Mouse (Mus musculus): ENCODE results near the gene Tmem176a.
A peak's percentile ranks its signal among the peaks of the same experiment; 100 is the strongest.
"Not testable (repeated sequence)": the region's sequence is repeated elsewhere in the genome, so short reads cannot be mapped to it uniquely, and the experiment has no call there.

Gene Tmem176a

DNA sequence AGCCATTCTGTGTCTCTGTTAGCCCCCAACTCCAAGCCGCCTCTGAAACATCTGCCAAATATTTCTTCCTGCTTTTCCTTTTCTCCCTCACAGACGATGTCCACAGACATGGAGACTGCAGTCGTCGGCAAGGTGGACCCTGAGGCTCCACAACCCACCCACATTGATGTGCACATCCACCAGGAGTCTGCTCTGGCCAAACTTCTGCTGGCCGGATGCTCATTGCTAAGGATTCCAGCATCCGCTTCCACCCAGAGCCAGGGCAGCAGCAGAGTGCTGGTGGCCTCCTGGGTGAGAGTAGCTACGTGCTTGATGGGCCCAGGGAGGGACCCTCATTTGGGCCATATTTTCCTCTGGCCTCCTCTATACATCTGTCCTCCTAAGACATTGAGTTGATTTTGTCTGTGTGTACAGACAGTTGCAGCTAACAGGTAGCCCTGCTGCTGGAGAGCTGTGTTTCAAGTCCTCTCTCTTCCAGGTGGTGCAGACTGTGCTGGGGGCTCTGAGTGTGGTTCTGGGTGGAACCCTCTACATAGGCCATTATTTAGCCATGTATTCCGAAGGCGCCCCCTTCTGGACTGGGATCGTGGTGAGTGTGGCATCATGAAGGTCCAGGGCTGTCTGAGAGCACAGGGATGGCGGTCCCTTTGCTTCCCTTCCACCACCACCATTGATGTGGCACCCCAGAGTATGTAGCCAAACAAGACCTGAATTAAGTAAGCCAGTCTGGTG is 1.6 kb downstream of the Tmem176a start:
- DNase-seq, result peak in 1 of 2 experiments; percentile 52

DNA sequence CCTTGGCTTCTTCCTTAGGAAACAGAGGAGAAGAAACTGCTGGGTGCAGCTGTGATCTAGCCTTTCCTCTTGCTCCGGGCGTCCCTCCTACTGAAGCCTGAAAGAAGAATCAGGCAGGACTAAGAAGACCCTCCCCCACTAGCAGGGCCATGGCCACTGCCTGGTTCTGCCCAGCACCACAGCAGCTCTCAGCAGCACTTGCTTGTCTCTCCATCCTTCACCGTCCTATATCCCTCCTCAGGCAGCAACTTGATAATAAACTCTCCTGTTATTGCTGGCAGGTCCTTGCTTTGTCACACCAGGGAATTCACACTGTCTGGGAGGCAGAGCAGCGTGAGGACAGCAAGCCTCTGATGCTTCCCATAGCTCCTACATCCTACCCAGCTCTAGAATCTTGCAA is 4.4 kb downstream of the Tmem176a start:
- no peak for DNase-seq

DNA sequence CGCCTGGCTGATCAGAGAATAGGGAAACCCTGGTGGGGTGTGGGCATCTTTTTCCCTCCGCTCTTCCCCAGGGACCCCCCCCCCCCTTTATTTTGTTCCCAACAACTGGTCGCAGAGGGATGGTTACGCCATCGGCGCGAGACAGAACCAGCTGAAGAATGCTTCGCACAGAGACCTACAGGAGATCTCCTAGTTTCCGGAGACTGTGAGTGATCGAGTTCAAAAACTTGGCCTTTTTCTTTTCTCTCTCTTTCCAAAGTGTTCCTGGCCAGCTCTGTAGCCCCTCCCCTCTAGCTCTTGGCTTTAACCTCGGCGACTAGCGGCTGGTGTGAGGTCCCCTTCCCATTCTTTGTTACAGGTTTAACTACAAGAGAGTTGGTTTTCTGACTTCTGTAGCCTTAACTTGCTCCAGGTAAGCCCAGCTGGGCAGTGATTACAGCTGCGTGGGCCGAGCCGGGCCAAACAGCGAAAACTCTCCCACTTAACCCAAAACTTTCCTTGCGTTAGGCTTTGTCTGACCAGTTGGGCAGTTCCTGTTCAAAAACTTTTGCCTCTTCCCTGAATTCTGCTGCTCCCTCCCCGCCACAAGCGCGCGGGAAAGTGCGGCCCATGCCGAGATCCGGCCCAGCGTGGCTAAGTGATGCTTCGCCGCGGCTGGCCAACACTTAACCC is 11.2 kb downstream of the Tmem176a start:
- DNase-seq, result no peak

- DNase-seq, result no peak
These were observed 13.4 kb downstream of the Tmem176a start for GRCm38 (mm10) chr6:48854155-48854554.

- no peak for DNase-seq
These were observed 17.0 kb downstream of the Tmem176a start for GRCm38 (mm10) chr6:48857613-48858302.

- DNase-seq, result peak in 1 of 2 experiments; percentile 45
These were observed 19.6 kb downstream of the Tmem176a start for GRCm38 (mm10) chr6:48860130-48860815.

DNA sequence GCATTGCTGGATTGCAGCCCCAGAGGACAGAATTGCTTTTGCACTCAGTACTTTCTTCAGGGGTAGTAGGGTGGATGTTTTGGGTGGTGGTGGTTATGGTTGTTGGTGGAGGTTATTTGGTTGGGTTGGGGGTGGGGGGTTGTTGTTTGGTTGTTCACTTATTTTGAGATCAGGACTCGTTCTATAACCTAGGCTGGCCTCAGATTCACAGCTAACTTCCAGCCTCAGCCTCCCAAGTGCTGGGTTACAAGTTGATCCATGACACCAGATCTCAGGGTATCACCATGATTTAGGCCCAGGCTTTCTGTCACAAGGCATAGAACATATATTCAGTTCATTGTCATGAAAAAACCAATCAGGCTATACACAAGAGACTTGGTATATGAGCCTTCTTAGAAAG is 20.1 kb downstream of the Tmem176a start:
- no peak for DNase-seq

- DNase-seq, result no peak
These were observed 21.0 kb downstream of the Tmem176a start for GRCm38 (mm10) chr6:48861616-48862280.

DNA sequence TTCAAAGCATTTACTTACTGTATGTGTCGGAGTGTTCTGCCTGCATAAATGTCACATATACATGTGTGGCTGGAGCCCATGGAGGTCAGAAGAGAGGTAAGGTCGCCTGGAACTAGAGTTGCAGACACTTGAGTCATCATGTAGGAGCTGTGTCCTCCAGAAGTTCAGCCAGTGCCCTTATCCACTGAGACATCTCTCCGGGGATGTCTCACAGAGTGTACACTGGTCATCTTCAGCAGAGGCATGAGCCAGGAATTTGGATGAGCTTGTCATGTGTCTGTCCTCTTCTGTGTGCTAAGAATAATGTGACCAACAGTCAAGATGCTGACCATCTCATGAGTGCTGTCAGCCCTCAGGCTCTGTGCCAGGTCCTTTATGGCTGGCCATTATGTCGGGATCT is 22.1 kb downstream of the Tmem176a start:
- DNase-seq, result no peak

DNA sequence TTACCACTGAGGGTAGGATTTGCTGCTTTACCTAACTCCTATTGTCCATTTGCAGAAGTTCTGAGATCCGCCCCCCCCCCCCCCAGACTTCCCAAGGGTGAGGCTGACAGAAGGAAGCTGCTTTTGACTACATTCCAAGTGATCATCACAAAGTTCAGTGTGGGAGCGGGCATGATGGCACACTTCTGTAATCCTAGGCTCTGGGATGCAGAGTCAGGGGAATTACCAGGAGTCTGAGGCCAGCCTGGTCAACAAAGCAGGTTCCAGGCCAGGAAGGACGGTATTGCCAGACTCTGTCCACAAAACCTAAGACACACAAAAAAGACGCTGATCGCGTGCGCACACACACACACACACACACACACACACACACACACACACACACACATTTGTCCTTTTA is 22.8 kb downstream of the Tmem176a start:
- DNase-seq, result no peak

DNA sequence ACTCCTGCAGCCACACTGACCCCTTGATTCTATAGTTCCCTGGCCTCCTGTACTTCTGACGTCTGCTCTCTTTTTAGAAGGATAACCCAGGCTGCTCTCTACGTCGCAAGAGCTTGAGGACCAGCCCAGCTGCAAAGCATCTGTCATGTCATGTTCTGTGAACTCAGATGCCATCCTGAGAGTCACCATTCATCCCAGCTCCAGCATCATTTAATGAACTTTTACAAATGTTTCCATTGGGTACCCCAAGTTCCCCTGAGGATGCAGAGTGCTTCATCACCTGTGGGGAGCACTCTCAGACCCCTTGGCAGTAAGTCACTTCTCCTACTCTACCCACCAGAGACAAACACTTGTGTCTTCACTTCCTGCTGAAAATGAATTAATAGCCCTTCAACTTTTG is 23.5 kb downstream of the Tmem176a start:
- DNase-seq, result no peak

DNA sequence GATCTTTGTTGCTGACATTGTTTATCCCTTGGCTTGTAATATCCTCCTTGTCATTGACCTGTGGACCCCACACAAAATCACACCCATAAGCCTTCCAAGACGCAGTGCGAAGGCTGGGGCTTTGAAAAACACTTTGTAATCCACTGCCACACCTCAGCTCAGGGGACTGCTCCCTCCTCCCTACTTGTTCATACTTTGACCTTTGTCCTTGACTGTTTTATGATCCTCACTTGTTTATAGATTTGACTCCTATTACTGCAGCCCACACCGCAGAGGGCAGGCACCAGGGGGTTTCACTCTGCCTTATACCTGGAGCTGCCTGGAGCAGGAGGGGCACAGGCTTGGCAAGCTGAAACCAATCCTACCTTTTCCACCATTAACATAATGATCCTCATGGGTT is 24.0 kb downstream of the Tmem176a start:
- DNase-seq, result no peak

DNA sequence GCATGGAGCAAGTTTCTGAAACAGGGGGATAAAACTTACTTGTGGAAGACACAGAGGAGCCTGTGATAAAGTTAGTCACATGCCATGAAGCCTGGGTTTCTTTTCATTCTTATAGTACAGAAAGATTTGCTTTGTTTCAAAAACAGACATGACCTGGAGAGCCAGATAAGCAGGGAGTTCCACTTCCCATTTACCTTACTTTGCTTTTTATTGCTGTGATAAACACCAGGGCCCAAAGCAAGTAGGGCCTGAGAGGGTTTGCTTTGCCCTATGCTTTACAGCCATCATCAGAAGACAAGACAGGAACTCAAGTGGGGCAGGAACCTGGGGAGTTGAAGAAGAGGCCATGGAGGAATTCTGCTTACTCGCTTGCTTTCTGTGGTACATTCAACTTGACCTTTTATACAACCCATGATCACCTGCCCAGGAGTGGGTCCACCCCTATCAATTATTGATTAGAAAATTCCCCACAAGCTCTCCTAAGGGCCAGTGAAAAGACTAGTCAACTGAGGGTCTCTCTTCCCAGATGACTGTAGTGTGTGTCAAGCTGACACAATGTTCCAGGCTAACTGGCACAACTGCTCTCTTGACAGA is 24.5 kb downstream of the Tmem176a start:
- no peak for DNase-seq

- DNase-seq, result not testable (repeated sequence)
These were observed 25.7 kb downstream of the Tmem176a start for GRCm38 (mm10) chr6:48866355-48866950.

DNA sequence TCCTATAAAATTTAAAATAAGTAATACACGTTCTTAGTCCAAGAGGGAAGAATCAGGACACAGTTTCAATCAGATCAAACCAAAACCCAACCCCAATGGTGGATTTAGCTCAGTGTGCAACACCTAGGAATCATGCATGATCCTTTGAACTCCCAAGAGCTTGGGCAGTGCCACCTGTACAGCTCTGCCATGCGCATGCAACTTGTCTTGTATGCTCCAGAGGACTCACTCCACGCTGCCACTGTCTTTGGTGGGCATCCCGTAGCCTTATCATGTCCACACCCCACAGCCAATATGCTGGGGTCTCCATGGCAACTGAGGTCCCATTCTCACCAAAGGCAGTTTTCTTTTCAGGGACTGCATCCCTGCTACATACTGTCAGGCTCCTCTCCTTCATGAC is 26.4 kb downstream of the Tmem176a start:
- no peak for DNase-seq

DNA sequence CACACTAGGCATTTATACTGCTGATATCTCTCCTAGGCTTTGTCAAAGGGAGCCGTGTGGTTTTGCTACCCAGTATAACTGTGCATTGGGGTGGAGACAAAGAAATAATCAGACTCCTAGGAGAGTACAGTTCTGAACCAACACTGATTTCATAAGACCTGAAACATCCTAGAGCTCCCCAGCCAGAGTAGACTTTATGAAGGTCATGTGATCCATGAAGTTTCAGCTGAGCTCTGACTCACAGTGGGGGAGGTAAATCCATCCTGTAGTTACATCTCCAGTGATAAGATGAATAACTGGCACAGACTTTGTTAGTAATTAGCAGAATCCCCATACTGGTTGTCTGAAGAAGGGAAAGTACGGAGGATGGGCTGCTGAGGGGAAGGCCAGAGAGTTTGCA is 29.1 kb downstream of the Tmem176a start:
- DNase-seq, result no peak

- no peak for DNase-seq
These were observed 31.9 kb downstream of the Tmem176a start, which contains the start of gene Aoc1 for GRCm38 (mm10) chr6:48872596-48872995. Aoc1 (plus strand) TSS chr6:48872896.

GRCm38 (mm10) chr6:48874576-48874975 is 33.9 kb downstream of the Tmem176a start:
- no peak for DNase-seq

DNA sequence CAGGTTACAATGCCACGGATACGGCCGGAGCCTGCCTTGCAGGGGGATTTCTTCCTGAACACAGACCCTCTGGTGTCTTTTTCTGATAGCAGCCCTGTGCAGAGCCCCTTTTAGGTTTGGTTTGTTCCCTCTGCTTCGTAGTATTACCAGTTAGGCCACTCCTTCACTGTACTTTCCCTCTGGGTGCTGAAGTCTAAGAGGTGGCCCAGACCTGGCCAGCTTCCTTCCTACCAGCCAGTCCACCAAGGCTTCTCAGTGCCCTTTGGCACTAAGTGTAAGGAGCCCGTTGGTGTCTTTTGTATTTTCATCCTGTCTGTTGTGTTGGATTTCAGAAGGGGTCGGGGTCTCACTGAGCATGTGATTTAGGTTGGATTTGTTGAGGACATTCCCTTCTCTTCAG is 34.8 kb downstream of the Tmem176a start:
- DNase-seq, result no peak

DNA sequence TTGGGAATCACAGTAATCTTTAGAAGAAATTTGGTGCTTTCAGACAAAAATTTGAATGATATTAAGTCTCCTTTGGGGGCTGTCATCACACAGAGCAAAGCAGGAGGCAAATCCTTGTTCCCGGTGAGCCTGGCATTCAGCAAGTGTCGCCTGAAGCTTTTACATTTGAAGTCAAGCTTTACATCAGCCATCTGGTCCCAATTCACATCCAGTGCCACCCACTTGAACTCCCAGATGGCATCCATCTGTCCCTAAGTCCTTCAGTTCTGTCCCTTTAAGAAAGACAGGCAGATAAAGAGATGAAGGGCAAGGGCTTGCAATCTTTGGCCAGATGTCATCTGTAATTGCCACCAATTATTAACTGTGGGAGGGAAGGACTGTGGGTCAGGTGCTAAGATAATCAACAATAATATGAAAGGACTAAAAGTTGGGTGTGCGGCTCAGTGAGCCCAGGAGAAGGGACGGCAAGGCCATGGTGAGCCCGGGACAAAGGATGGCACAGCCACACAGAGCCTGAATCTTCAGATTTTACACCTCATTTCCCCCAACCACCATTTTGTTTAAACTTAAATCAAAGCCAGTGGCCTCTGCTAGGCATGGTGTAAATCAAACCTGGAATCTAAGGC is 35.9 kb downstream of the Tmem176a start:
- DNase-seq, result no peak

DNA sequence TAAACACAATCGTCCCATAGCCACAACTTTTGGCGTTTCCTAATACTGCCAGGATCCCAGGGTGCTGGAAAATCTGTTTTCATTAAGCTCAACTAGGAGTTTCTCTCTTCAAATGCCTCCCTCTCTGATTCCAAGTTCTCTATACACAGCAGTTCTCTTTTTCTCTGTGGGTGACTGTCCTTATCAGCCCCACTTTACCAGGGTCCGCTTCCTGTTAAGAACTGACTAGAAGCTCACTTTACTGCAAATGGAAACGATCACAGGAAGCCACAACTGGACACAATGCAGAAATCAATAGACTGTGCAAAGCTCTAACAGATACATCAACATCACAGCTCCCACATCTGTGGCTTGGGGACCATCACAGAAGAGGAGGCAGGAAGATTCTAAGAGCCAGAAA is 53.5 kb downstream of the Tmem176a start:
- no peak for DNase-seq
